ENCODE assay signal across 11 mouse cellular contexts in genomic region chr11:102595341-102595820, GRCm38 (mm10). TPM values are rescaled to one million over a fixed set of nuclear protein-coding genes. Genes with fewer than 3 reads are reported as not detected.
DNase-seq lines count a peak whose midpoint lies in the region; ATAC-seq and TF ChIP-seq lines count a peak whose summit lies in the region.
"Had no signal": no experiment of that assay in that cellular context is flagged by ENCODE, and none has a peak within 500 bp of the region (broad histone marks: within the 10 kb centered on the region; RNA-seq: fewer than 3 reads in every experiment).

No protein-coding gene starts in this region.

- peaks cover 44% of the 10 kb centered on the region for H3K4me1 ChIP-seq in E14TG2a.4 (replicated peaks; ENCODE audit: low read depth, low read length)
- peaks cover 25% of the 10 kb centered on the region for H3K4me1 ChIP-seq in limb, embryonic 12.5 days (replicated peaks)

- 0% methylated on average over 3 of the region's 4 CpGs for WGBS in limb, embryonic 12.5 days

- intact Hi-C loops in left cerebral cortex, postnatal 36 days (cut with DNase I), result no loop called here

- H3K4me3 ChIP-seq in E14TG2a.4 (replicated peaks; ENCODE audit: low read length), result peak overlapping the region; percentile 37
- no peak overlapping the region for H3K4me3 ChIP-seq in limb, embryonic 12.5 days (replicated peaks)
- H3K4me3 ChIP-seq: erythroblast, embryonic 14.5 days had no signal

- no peaks in the 10 kb centered on the region for H3K9me3 ChIP-seq in E14TG2a.4 (ENCODE audit: low read length)
- no peaks in the 10 kb centered on the region for H3K9me3 ChIP-seq in limb, embryonic 12.5 days

- H3K36me3 ChIP-seq in E14TG2a.4 (ENCODE audit: insufficient read depth, low read length), result no peaks in the 10 kb centered on the region
- H3K36me3 ChIP-seq in limb, embryonic 12.5 days, result no peaks in the 10 kb centered on the region

- ATAC-seq in limb, embryonic 12.5 days (ENCODE audit: insufficient number of reproducible peaks, insufficient read depth, low FRiP score, low TSS enrichment, low read depth), result peak; percentile 88

- no peak for TF ChIP-seq CTCF in E14TG2a.4 (conservative IDR thresholded peaks at IDR 0.05; ENCODE audit: low read length)

- H3K27me3 ChIP-seq in E14TG2a.4 (ENCODE audit: insufficient read depth, low read length), result 0 out of 2 replicates have a peak, but pooled peaks cover 8% of the 10 kb centered on the region
- H3K27me3 ChIP-seq in limb, embryonic 12.5 days, result no peaks in the 10 kb centered on the region

- peak overlapping the region; percentile 97 for H3K27ac ChIP-seq in limb, embryonic 12.5 days

- H3K4me2 ChIP-seq in limb, embryonic 12.5 days, result peak overlapping the region; percentile 44

- DNase-seq in heart, postnatal 4 days, result peak; percentile 17
- no peak for DNase-seq in heart, adult 8-10 months (ENCODE audit: low spot score)
- DNase-seq in embryo, embryonic 9.5 days (ENCODE audit: extremely low spot score), result peak; percentile 80
- no peak for DNase-seq in left cerebral cortex, postnatal 36 days (ENCODE audit: low spot score in 2 of 2)
- no peak for DNase-seq in cerebellum, adult 8-10 months
- DNase-seq in layer of hippocampus, adult 11-12 months (ENCODE audit: low spot score), result no peak
- DNase-seq: adrenal gland, postnatal 14 days; left cerebral cortex, postnatal 4 days had no signal

- peak overlapping the region; percentile 34; the same call in 1 of the 2 replicates for H3K9ac ChIP-seq in limb, embryonic 12.5 days (replicated peaks)

RNA-seq across cellular contexts. Expression of gene Fzd2, which starts 8.8 kb away (rescaled TPM):
- total RNA-seq in heart, postnatal 4 days (2021), result 10 to 100 TPM; 21.9 TPM
- 1 to 10 TPM; 1.5 to 2.5 (median 2.2) TPM for total RNA-seq in heart, adult 8-10 months (2022)
- polyA plus RNA-seq in limb, embryonic 12.5 days (2016; fragmentation: Nextera tagmentation; extraction: Ambion mirVana), result 77.9 and 82.7 TPM in 2 replicates
- total RNA-seq in left cerebral cortex, postnatal 36 days (2021), result 10 to 100 TPM; 10.5 to 12.7 TPM
- polyA plus RNA-seq: erythroblast, embryonic 14.5 days had no signal

RNA-seq across cellular contexts. Expression of gene Gm11627, which starts 16.1 kb away (rescaled TPM):
- total RNA-seq in heart, postnatal 4 days (2021), result 1 to 10 TPM; 4.4 to 5.3 TPM
- under 1 TPM in 3 of 4 experiments, not detected in 1; 0.34 to 0.65 (median 0.60) TPM for total RNA-seq in heart, adult 8-10 months (2022)
- polyA plus RNA-seq in limb, embryonic 12.5 days (2016; fragmentation: Nextera tagmentation; extraction: Ambion mirVana), result 5.3 and 7.4 TPM in 2 replicates
- 1 to 10 TPM; 5.0 to 8.7 TPM for total RNA-seq in left cerebral cortex, postnatal 36 days (2021)
- polyA plus RNA-seq: erythroblast, embryonic 14.5 days had no signal

RNA-seq across cellular contexts. Expression of gene Gpatch8, which starts 39.2 kb away (rescaled TPM):
- total RNA-seq in heart, postnatal 4 days (2021), result 10 to 100 TPM; 29.5 to 29.7 TPM
- 10 to 100 TPM; 16.4 to 22.3 (median 17.8) TPM for total RNA-seq in heart, adult 8-10 months (2022)
- 66.5 and 77.6 TPM in 2 replicates for polyA plus RNA-seq in limb, embryonic 12.5 days (2016; fragmentation: Nextera tagmentation; extraction: Ambion mirVana)
- total RNA-seq in left cerebral cortex, postnatal 36 days (2021), result 10 to 100 TPM; 46.0 to 65.5 TPM

Comparison
In these comparisons a context has a peak if more than half of its experiments do, and no peak if none do; other contexts are left out.
1. DNase-seq: peak in heart, postnatal 4 days (single experiment) and embryo, embryonic 9.5 days (single experiment); none in heart, adult 8-10 months (single experiment), left cerebral cortex, postnatal 36 days (0 of 2), cerebellum, adult 8-10 months (single experiment) and layer of hippocampus, adult 11-12 months (single experiment).